Mouse (Mus musculus) urinary bladder, postnatal 25 days (tissue): ENCODE measurements at regions not wholly inside any gene's neighbourhood (a gene's known extent, or its start where the extent isn't known, plus 50 kb on each side); places are given as distances from the start of the nearest gene placed in this dataset.
"Not testable (repeated sequence)": the region's sequence is repeated elsewhere in the genome, so short reads cannot be mapped to it uniquely, and the experiment has no call there.

ENCODE experiments used
- DNase-seq: peaks from one replicate; pipeline ENCODE4 v3.0.0; 2022; ENCODE audit warnings: low spot score

DNA sequence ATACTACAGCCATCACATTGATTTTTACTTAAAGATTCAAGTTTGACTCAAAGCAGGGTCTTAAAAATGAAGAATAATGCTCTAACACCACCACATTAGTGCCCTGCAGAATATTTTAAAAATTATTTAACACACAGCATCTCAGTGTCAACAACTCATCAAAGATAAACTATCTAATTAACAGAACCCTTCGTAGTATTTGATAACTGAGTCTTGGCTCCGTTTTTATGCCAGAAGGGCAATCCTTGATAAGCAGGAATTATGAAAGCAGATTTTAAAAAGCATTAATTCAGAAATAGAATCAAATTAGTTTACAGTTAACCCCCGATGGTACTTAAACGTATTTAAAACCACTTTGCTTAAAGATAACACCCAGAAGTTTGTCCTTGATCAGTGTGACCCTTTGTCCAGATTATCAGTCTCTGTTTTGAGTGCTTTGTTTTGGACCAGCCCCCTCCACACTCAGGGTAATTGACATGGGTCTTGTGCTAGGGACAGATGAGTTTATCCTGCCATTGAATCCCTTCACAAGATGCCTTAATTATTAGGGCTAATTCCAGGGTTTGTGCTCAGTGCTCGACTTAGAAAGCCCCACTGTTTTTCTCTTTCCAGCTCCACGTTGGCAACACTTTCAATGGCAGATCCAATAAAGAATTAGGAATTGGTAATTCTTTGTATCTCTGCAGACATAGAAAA lies 69.4 kb upstream of the Dph6 start:
- DNase-seq, result no peak

DNA sequence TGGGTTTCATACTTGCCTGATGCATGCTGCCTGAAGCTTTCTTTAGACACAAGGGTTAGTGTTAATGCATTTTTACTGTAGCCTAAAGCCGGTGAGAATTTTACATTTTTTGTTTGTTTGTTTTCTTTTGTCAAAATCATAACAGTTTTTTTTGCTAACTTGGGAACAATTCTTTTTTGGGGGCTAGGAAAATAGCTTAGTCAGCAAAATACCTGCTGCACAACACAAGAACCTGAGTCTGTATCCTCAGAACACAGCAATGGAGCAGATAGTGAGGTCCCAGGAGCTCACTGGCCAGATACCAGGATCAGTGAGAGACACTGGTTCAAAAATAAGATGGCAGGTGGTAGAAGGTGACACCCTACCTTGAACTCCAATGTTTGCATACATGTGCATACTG lies 72.4 kb upstream of the Dph6 start:
- no peak for DNase-seq

DNA sequence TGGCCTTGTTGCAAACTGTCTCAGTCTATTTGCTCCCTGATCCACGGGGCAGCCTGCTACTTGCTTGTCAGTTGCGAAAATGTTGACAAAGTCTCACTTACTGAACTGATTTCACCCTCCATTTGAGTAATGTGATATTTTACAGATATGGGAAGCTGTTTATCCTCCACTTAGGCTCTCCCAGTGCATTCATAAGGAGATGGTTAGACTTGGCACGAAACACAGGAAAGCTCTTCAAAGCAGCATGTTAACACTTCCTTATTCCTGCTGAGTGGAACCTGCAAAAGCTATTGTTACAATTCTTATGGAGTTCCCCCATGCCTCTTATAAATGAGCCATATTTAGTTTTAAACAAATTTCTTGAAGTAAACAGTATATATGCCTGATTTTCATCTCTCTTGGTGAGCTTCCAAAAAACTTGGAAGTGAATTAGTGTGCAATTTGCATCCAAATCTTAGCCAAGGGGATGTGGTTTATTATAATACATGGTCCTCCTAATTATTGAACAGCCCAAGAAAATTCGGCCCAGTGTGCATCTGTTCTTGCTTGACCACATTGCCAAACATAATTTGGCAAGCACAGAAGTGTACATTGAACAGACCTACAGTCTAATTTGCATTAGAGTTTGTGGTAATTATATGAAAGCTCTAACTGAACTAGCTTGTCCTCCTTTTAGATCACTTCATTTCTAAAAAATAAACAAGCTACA lies 80.3 kb upstream of the Dph6 start:
- no peak for DNase-seq

DNA sequence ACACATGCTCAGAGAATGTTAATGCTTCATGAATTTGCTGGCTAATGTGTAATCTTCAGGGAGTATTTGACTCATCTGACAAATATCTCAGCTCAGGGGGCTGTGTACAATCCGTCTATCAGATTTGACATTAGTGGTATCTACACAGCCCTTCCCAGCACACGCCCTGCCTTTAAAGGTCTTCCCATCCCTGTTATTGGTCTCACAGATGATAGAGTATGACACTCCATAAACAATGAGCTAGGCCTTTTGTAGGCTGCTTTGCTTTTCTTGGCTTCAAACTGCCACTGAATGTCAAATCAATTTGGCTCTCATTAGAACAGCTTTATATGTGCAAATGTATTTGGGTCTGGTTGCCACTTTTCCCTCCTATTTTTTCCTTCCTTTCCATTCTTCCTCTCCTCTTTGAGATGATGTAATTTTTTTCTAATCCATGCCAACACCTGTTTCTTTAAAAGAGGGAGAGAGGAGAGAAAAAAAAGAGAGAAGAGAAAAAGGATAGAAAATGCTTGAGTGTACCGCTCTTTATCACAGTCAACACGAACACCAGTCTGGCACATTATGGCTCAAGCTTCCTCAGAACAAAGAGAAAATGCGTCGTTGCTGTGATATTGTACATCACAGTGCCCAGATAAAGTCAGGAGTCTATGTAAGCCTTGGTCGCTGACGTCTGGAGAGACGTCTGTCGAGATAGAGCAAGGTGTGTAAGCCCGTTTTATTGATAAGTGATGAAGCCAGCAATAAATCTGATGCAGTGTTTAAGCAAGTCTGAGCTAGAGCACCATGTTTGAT lies 84.9 kb upstream of the Dph6 start:
- no peak for DNase-seq

DNA sequence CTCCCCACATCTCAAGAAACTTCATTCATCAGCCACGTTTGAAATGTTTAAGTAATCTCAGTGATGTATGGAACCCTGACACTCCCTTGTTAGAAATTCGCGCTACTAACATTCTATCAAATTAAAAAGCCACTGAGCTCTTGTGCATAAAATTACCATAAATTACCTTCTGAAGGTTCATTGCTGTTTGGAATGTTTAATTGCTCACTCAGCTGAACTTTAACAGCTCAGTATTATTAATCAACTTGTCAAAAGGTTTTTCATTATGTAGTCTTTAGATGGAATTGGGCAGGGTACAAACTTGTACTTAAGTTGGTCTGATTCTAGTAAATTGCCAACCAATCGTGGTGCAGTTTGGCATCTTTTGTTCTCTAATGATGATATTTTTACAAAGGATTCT lies 108.5 kb upstream of the Dph6 start:
- no peak for DNase-seq

DNA sequence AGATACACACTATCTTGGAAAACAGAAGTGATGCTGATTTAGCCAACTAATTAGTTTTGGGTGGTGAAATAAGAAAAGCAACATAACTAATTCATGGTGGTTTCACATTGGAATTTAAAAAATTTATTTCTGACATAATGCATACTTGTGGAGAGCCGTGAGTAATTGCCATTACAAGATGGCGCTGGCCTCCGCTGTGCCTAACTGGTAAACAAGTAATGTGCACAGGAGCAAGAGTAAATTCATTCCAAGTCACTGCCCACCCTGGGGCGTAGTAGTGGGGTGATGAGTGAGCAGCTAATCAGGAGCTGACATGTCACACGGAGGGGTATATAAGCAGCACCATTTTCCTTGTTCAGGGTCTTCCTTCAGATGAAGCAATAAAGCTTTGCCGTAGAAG lies 119.0 kb upstream of the Dph6 start:
- DNase-seq, result not testable (repeated sequence)

DNA sequence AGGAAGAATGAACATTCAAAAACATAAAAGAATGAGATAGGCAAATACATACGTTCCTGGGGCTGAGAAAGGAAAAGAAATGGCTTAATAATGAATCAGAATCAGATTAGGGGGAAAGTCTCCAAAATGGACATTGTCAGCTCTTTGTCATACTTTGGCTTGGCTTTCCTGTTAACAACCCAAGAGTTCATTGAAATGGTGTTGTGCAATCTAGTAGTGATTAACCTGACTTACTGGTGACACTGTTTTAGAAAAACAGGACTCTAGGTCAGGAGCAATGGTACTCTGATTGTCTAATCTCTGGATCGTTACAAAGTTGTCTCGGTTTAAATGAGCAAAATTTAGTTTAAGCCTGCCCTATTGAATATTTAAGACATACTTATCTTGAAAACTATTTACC lies 119.5 kb upstream of the Dph6 start:
- DNase-seq, result no peak

DNA sequence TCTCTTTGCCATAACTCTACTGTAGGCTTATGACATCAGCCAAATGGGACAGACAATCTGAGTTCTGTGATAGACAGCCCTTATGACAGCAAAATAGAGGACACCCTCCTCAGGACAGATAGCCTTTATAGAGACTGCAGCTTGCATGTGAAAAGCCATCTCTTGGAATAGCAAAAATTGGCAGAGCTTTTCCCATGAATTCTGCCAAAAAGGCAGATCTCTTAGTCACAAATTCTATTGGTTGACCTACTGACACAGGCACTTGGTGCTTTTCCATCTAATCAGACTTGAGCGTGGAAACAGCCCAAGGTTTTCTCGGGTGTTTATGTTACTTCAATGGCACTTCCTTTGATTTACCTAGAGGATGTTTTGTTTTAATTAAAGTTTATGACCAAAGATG lies 120.8 kb upstream of the Dph6 start:
- DNase-seq, result no peak

DNA sequence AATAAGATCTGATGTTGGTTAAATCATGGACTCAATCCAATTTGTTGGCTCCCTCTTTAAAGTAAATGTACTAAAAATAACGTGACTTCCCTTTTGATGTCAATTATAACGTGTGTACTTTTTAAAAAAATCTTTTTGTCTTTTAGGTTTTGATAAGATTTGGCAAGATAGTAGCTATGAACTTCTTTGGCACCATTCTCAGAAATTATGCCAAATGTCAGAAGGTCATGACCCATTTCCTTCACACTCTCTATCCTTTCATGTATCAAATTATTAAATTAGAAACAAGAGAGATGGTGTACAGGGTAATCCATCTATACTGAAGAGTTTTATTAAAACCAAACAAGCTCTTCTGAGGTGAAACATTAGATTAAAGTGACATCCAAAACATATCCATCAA lies 121.4 kb upstream of the Dph6 start:
- DNase-seq, result no peak

DNA sequence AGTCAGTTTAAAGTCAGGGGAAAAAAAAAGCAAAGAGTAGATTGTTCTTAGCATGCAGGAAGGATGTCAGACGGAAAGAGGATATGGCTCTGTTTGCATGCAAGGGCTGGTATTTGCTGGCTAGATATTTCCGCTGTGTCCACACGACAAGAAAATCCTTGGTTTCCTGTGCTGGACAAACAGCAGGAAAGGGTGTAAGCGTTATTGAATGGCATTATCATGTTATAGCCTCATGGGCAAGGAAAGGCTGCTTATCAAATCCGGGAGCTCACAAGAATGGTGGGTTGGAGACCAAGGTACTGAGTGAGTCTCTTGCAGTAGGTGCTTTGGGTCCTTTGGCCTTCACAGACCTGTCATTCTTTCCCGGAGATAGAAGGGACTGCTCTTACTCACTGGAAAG lies 127.7 kb upstream of the Dph6 start:
- no peak for DNase-seq

DNA sequence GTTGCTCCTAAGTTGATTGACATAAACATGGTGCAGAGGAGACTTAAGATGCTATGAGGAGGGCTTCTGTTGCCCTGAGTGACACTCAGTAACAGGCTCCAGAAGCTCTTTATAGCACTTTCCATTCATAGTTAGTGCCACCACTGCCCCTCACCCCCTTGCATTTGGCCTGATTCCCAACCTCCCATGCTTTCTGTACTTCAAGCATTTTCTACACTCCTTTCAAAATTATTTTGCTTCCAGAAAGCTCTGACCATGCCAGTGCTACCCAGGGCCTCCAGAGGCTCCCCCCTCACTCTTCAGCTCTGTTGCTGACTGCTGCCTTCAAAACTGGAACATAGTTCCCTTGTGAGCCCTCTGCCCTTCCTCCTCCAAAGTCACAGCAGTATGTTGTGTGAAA lies 129.4 kb upstream of the Dph6 start:
- DNase-seq, result no peak

DNA sequence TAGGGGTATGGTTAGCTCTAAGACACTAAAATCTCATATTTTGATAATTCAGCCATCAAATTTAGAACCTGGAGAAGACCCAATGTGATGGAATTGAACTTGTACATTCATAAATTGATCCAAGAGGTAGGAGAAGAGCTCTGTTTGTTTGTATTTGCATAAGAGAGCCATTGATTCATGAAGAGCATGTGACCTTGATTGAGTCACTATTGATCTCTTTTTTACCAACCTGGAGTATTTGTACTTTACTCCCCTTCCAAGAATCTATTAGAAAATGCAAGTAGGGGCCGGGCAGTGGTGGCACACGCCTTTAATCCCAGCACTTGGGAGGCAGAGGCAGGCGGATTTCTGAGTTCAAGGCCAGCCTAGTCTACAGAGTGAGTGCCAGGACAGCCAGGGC lies 133.5 kb upstream of the Dph6 start:
- no peak for DNase-seq

DNA sequence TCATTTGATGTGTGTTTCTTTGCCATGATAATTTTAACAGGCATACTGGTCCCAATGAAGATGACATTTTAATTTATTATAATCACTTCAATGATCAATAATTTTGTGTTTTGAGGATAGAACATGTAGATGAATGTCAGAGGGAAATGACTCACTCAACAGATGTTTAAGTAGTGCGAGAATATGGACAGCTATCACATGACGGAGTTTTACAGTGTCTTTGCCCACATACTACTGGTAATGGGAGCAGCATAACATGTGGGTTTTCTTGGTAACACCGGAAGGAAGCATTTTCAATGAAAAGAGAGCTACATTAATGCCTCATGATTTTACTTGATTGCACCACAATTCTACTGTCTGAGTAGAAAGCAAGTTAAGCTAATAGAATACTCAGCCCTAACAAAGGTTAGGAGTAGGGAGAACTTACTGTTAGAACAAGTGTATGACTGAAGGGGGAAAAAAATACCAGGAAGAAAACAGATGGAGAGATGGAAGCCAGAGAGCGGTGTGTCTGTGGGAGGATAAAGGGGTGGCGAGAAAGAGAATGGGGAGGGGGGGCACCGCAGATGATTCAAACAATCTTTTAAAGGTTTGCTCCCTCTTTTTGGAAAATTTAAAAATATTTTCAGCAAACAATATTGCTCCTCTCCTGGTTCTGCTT lies 142.0 kb upstream of the Dph6 start:
- no peak for DNase-seq

DNA sequence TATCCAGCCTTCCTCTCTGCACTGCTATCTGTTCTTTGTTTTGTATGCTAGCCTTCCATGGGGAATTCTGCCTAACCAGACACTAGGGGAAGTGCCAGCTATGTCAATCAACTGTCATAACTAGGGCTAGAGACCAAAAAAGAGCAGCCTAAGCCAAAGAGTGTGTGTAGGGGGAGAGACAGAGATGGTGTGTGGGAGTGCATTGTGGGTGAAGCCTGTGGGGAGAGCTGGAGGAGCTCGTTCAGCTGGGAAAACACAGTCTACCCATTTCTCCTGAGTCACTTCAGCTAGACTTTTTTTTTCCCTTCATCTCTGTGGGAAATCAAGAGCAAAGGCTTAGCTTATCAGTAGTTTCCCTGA lies 142.5 kb upstream of the Dph6 start:
- no peak for DNase-seq

DNA sequence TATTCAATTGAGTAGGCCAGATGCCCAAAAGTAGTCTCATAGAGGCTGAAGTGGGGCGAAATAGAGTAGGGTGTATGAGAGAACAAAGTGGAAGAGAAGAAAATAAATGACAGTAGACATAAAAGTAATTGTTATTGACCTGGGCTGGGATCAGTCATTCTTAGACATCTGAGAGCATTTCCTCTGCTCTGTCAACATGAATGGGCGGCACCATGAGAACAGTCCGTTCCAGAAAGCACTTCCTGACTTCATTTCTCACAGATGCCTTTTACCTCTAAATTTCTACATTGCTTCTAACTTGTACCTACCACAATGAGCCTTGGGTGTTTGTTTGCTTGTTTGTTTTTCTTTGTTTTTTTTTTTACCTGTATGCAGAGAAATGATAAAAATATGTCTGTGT lies 148.5 kb upstream of the Dph6 start:
- no peak for DNase-seq

DNA sequence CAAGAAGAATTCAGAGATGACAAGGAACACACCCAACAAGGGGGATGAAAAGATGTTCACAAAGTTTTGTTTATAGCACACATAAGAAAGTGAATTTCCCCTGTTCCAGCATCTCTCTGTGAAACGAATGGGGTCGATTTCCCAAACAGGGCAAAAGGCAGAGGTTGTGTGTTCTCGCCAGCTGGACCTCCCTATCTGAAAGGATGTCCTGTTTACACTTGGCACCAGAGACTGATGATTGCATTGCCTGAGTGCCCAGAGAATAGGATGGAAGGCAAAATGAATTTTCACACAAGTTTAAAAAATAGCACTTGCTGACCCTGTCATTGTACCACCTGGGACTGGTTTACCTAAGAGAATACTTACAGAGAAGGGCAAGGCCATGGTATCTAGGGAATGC lies 149.2 kb upstream of the Dph6 start:
- no peak for DNase-seq

DNA sequence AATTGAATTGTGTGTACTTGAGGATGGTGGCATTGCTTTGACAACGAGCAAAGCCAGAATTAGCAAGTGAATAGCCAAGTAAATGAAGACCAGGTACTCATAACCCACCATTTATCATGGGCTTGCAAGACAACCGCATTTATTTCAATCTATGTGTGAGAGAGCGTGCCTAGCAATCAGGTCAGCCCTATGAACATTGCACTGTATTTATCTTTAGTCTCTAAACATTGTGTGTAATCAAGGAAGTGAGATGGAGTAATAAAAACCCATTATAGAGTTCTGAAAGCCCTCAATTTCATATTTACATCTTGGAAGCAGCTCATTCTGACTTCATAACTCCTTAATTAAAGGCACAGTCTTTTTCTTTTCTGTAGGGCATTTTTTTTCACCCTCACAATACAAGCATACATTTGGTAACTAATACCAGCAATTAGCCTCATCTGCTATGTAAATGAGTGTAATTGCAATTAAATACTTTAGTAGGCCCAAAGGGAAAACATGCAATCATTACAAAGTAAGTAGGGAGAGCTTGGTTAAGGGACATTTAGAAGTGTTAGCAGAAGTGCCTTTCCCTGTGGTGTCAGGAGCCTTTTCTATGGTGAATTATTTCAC lies 150.8 kb upstream of the Dph6 start:
- no peak for DNase-seq

DNA sequence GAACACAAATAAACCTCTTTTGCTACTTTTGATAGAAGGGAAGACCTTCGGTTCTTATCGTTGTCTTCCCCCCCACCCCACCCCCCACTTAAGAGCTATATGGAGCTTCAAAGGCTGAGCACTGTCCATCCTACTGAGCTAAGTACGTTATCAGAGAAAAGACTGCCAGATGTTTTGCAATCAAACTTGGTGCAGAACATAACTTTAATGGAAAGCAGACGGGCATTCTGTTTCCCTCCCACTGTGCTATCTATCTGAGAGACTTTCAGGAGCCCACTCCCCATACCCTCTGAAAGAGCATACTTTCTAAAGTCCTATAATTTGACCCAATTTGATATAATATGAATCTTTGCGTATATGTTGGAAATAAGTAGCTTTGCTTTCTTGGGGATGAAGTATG lies 153.3 kb upstream of the Dph6 start:
- no peak for DNase-seq

DNA sequence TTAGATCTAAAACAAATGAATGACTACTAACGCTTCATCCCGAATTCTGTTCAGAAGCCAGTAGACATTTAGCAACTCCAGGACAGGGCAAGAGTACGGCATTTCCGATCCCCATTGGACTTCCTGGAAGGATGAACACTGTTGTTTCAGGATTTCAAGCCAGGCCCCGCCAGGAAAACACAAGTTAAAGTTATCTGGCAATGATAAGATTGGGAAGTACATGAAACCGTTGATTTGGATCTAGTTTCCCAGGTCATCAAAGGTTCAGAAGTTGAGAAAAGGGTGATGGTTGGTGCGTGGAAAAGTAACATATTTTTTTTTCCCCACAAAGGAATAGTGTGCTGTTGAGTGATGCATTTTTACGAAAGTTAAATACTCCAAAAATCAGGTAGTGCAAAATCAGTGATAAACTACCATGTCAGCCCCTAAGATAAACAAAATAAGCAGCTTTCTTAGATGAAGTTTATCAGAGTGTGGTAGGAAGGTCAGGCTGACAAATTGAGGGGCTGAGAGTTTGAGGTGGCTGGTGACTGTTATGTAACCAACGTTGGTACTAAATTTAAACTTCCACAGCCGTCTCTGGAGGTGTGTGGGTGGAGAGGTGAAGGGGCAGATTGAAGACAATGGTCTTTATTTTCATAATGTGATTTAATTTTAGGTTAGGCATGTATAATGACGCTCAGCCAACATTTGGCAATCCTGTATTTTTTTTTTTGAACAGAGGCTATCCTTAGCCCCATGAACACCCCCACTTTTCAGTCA lies 157.6 kb upstream of the Dph6 start:
- no peak for DNase-seq

DNA sequence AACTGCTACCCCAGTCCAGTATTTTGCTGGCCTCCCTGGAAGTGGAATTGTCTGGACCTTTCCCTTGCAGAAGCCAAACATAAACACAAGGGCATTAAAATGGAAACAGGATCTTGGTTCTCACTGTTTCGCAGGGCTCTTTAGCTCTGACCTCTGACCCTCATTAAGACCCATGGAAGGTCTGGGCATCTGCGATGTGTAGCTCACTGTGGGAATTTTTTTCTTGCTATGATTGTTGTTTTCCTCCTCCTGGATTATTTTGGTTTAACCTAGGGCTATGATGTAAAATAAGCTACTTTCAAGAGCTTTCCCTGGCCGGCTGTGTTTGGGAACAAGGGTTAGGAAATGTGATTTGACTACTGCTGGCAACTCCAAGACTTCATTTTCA lies 158.1 kb upstream of the Dph6 start:
- DNase-seq, result no peak

DNA sequence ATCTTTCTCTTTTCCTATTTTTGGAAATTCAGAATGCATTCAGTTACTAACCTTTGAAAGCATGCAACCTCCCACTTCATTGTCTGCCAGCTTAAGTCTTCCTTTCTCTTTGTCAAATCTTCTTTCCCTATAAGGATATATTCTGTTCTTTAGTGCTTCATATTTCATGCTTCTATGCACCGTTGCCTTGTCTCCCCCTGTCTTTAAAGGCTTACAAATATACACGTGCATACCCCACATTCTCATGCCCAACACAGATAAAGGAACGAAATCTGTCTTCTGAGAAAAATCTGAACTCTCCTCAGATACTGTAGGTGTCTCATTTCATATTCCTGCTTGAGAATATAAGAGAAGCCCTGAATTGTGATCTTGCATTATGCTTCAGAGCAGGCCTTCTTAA lies 167.9 kb upstream of the Dph6 start:
- no peak for DNase-seq

DNA sequence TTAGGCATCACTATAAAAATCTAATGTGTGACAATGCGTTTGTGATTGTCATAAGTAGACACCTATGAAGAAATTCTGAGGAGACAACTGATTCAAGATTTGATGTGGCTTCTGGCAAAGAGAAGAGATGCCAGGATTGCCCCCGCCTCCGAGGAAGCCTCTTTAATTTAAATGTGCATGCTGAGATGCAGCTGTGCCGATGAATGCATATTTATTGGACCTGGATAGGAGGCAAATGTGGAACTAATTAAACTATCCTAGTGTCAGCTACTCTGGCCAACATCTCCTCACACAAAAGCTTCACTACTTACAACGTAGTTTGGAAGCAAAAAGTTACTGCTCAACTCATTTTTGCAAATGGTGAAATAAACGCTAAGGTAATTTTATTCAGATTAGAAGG lies 173.4 kb upstream of the Dph6 start:
- DNase-seq, result no peak
